Mouse (Mus musculus): ENCODE data around the gene Cactin.

Gene Cactin

DNA sequence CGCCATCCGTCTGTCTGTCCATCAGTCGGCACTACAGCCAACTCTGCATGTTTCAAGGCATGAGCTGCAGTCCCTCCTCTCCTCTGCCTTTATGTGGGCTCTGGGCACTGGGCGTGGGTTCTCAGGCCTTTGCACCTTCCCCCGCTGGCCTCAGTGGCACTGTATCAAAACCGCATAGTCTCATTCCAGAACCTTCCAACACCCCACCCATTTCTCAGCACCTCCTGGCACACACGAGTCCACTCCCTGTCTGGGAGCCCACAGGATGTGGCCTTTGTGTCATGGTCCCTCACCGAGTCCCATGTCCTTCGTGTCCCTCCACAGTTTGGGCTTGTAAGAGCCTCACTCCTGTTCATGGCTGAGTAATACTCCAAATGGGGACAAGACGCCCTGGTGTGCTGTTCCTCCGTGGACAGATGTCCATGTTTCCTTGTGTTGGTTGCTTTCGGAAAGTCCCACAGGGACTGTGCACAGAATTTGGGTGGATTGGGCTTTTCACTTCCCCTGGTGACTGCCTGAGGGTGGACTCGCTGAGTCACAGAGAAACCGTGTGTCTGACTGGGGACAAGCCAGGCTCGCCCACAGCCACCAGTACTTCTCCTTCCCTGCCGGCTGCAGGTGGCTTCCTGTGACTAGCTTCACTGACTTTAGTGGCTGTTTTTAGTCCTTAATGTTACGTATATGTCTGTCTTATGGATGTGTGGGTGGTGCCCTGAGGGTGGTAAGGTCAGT, 22.4 kb upstream of the Cactin start:
- no peak for DNase-seq

DNA sequence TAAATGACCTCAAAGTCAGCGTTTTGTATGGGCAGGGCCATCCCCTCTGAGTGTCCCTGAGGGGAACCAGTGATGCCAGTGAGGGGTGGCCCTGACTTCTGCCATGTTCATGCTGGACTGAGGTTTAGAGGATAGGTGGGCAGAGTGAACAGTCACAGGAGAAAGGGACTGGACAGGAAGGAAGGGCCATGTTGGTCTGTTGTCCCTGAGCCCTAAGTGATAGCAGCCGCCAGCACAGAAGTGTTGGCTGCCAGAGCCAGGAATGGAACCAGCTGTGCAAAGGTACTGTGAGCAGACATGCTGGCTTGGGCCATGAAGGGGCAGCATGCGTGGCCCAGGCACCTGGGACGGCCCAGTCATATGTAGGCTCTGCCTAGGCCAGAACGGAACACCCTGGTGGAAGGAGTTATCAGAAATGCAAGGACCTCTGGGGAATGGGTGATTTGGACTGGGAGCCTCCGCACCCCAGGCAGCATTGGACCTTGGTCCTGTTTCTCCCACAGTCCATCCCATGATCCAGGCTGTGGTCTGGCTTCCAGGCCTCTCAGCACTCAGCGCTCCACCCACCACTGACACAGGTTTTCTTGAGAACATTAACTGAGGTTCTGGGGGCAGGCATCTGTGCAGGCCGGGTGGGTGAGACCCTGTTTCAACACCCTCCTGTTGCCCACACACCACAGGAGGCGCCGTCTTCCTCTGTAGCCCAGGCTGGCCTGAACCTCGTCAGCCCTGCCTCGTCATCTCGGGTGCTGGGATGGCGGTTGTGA, 21.1 kb upstream of the Cactin start:
- DNase-seq = no peak

DNA sequence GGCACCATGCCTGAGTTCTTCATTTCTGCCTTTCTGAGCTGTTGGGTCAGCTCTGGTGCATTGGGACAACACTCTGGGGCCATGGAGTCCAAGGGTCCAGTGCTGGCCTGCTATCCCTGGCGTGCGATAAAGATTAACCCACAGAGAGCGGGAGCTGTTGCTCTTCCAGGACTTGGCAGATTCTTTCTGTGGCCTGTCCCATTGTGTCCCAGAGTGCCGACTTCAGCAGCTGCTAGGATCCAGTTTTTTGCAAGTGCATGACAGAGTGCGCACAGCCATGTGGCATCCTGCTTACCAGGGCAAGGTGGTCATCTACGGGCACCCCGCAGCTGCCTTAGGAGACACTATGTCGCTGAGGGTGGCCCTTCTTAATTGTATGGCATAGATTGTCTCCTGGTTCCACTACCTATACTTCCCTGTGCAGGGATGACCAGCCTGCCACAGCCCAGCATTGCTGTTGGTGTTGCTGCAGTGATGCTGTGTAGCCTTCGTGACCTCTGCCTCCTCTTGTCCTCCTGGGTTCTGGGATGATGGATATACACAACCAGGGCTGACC, 20.5 kb upstream of the Cactin start:
- DNase-seq = no peak

DNA sequence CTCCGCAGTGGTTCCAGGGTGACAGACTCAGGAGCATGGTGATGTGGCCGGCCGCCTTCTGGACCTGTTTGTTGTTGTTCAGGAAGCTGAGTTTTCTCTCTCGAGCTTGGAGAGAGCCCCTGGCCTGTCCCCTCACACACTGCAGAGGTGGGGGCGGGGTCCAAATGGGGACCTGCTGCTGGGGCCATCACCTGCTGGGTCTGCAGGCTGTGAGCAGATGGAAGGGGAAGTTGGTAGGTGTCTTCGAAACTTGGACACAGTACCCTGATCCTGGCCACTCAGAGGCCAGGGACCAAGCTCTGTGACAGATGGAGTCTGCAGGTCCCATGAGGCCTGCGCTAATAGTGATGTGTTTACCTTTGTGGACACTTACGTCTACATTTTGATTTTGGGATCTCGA, 19.6 kb upstream of the Cactin start:
- DNase-seq = peak; percentile 78

DNA sequence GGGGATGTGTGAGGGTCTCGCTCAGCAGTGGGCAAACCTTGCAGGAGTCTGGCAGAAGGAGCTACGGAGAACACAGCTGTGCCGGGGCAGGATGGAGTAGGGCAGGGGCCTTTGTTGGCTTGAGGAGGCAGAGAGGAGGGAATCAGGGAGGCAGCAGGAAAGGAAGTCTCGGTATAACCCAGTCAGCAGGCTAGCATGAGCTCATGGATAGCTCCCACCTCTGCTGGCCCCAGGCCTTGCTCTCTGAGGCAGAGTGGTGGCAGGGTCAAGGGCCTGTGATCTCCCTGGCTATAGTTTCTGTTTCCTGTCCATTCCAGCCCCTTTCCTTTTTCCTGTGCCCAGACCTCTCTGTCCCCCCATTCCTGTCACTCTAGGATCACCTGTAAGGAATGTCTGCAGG, 18.6 kb upstream of the Cactin start:
- DNase-seq = no peak

DNA sequence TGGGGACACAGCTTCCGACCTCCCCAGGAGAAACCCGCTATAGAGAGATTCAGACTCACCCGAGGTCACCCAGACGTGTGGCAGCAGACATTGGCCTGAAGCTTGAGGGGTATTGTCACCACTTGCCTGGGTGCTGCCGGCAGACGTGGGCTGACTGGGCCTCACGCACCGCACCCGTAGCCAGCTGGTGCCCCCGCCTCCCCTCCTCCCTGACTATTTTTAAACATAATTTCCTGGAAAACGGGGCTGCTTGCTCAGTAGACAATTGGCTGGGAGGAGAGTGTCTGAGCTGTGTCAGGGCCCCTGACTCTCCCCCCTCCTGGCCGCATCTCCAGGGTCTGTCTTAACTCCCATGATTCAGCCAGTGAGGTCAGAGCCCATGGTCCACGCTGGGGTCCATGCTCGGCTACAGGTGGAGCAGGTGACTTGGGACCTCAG, 18.1 kb upstream of the Cactin start:
- DNase-seq = no peak

DNA sequence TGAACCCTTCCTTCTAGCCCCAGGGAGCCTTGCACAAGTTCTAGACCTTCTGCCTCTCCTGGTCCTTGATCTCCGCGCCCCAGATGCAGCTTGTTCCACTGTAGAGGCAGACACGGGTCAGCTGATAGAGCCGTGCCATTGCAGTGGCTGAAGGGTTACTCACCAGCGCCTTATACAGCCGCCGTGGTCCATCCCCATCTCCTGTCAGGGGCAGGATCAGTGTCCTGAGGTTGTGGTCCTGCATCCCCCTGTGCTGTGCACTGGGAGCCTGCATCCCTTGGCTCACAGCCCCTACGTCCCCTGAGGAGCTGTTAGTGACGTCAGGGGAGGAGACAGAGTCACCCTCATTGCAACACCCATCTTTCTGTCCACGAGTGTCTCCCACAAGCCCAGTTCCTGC, 17.6 kb upstream of the Cactin start:
- DNase-seq = no peak

DNA sequence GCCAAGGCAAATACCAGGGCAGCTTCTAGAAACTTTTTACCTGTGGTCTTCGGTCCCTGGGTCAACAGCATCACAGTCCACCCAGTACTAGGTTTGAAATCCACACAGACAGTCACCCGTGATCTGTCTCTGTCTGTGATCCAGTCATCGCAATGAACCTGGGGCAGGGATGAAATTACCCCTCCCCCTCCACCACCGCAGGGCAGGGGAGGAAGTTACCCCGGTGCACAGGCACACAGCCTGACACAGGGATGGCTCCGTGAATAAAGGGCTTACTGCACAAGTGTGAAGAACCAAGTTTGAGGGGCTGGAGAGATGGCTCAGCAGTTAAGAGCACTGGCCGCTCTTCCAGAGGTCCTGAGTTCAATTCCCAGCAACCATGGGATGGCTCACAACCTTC, 17.1 kb upstream of the Cactin start:
- DNase-seq = no peak

DNA sequence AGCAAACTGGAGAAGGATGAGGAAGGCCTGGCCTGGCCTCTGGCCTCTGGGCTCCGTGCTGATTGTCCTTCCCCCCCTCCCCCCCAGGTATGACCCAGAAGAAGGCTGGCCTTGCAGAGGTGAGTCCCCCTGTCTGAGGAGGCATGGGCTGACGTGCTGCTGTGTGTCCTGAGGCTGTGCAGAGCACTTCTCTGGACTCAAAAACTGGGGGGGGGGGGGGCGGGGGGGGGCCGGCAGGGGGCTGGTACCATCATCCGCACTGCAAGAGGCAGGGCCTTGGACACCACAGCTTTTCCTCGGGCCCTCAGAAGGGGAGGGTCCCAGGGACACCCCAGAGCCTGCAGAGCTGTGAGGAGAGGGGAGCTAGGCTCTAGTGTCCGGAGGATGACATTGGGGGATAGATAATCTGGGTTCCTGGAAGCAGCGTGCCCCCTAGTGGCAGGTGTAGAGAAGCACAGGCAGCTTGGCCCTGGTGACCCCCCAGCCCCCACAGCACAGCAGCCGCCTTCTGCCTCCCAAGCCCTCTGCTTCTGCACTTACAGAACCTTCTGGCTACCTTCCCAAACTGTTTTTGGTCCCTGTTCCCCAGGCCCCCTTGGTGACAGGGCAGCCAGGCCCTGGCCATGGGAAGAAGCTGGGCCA, 16.2 kb upstream of the Cactin start:
- peak; percentile 77 for DNase-seq

DNA sequence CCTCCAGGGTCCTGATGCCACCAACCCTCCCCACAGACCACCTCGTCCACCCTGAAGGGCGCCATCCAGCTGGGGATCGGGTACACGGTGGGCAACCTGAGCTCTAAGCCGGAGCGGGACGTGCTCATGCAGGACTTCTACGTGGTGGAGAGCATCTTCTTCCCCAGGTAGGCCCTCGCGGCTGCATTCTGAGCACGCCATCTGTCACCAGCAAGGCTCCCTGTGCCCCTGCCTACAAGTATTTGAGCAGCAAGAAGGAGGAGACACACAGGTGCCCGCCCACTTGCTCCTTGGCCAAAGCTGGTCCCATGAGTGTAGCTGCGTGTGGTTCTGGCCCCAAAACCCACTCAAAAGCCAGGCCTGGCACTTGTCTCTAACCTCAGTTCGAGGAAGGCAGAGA, 15.2 kb upstream of the Cactin start:
- no peak for DNase-seq

DNA sequence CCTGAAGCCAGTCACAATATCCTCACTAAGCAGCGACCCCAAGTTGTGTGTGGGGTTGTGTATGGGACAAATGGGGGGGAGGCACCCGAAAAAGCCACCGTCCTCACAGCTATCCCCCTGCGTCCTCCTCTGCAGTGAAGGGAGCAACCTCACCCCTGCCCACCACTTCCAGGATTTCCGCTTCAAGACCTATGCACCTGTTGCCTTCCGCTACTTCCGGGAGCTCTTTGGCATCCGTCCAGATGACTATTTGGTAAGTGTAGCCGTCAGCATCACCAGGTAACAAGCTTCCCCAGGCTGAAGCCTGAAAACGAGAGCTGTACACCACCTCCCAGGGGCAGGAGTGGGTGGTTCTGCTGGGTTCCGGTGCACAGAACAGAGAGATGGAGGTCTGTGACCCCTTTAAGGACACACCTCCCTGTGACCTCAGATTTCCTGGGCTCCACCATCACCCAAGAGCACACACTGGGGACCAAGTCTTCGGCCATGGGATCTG, 14.7 kb upstream of the Cactin start:
- DNase-seq = no peak

DNA sequence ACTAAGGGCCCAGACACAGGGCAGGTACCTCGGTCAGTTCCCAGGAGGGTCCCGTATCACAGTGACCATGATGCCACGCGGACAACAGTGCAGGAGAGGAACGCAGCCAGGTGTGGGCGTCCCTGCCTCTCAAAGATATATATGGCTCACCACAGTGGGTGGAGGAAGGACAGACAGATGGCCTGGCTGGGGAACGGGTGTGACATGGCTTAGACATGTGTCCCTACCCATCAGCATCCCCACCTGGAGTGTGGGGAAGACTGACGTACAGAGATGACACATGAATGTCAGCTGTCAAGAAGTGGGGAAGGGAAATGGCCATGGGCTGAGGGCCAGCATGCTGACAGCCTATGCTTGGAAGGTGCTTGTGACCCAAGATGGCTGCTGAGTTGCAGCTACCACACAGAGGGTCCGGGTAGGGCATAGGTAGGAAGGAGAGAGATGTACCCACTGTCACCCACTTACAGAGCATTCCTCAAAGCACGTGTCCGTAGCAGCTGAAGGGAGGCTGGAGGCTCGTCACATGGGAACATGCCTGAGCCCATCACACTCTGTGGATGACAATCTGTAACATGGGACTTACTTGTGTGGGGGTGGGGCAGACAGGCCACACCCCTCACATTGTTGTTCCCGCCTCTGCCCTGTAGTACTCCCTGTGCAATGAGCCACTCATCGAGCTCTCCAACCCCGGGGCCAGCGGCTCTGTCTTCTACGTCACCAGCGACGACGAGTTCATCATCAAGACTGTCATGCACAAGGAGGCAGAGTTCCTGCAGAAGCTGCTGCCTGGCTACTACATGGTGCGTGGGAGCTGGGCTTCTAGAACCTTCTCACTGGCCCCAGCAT, 13.8 kb upstream of the Cactin start:
- no peak for DNase-seq

DNA sequence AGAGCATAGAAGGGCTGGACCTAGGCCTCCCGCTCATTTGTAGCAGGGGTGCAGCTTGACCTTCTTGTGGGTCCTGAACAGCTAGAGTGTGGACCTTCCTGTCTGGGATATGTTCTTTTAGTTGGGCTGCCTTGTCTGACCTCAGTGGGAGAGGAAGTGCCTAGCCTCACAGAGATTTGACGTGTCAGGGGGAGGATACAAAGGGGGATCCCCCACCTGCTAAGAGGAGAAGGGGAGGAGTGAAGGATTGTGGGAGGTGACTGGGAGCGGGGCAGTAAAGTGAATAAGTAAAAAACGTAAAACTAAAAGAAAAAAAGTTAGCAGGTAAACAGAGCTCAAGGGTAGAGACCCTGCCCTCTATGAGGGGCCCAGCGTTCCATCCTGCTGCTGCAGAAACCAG, 11.3 kb upstream of the Cactin start:
- DNase-seq = no peak

DNA sequence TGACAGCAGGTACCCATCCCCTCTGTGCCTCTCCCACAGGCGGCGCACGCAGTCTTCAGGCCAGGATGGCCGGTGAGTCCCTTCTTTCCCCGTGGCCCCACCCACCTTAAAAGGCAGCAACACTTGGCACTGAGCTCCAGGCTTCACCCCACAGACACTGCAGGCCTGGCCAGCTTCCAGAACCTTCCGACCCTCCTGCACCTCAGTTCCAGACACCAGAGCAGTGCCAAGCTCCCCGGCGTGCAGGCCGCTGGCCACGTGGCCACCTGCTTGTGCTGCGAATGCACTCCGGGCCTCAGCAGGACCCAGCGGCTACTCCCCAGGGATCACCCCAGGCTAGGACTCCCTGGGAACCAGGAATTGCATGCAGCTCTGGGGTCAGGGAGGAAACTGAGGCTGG, 7.3 kb upstream of the Cactin start:
- no peak for DNase-seq

DNA sequence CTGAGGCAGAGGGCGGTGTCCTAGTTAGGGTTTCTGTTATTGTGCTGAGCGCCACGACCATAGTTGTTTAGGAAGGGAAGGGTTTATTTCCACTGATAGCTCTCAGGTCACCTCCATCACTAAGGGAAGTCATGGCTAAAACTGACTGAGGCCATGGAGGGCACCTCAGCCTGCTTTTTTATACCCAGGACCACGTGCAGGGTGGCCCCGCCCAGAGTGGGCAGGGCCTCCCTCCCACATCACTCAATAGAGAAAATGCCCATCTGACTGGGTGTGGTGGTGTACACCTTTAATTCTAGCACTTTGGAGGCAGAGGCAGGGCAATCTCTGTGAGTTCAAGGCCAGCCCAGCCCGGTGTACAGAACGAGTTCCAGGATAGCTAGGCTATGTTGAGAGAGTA, 6.7 kb upstream of the Cactin start:
- no peak for DNase-seq

DNA sequence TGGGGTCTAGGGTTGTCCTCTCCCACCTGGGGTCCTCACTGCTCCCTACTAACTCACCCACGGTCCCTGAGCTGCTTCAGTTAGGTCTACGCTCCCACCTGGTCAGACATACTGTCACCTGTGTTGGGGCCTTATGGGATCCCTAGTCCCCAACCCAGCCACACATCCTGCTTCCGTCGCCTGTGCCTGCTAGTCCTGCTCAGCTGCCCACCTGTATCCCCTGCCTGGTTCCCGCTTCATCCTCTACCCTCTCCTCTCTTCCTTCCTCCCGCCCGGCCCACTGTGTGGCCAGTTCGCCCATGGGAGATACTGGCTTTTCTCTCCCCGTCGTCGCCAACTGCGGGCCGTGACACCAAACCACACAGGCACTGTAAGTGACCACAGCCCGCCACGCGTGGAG, 5.3 kb upstream of the Cactin start:
- DNase-seq = no peak

DNA sequence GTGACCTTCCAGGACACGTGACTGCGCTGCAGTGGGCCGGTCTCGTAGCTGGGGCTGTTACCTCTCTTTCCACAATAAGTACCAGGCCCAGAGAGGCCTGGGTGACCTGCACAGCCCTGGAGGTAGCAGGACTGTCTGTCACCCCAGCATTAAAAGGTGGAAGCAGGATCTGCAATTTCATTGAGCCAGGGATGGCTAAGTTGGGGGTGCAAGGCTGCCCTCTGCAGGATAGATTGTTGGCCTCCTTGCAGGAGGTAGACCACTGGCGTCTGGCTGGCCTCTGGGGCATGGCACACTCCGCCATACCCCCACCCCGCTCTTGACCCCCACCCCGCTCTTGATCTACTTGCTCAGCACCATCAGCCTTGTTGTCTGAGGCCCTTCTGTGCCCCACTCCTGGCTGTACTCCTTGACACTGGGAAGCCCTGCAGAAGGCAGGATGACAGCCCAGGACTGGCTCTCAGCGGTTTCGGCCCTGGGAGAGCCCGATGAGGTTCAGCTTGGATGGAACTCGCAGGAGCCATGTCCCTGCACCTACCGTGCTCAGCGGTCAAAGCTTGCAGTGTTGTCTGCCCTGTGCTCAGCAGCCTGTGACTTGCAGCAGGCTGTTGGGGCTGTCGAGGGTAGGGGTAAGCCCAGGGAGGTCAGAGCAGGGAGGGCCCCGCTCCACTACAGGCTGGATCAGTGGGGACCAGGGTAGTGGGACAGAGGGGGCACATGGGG, 4.4 kb upstream of the Cactin start:
- DNase-seq = no peak

DNA sequence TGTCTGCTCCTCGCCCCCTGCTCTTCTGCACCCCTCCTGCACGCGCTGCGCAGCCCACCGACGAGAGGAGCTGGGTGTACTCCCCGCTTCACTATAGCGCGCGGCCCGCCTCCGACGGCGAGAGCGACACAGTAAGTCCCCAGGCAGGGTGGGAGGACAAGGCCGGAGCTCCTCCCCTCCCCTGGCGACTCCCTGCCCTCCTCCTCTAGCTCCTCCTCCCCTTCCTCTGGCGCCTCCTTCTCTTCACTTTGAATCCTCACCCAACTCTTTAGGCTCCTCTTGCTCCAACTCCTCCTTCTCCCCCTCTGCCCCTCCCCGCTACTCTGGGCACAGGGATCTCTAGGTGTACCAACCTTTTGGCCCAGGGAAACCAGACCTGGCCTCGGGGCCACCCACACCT, 3.6 kb upstream of the Cactin start:
- DNase-seq = no peak

DNA sequence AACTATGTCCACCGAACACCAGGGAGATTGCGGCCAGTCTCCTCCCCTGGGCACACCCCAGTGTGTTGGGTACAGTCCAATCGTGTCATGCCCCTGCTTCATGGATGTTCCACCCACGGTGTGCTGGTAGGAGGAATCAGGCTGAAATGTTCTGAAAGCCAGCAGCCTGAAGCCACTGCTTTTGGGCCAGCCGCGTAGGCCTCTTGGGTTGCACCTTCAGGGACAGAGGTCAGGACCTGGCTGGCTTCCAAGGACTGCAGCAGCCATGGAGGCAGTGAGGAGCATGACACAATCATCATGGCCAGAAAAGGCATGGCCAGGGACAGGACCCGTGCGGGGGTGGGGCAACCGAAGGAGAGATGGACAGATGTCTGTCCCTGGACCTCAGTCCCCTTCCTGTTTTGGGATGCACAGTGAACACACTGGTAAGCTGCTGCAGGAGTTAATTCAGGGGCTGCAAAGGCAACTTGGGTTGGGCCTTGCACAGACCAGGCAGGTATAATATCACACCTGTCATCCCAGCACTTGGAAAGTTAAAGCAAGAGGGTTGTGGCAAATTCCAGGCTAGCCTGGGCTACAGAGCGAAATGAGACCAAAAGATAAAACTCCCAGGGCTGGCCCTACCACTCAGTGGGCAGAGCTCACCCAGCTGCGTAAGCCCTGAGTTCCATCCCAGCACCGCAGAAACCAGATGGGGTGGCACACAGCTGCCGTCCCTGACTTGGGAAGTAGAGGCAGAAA, 2.1 kb upstream of the Cactin start:
- DNase-seq = peak; percentile 63

DNA sequence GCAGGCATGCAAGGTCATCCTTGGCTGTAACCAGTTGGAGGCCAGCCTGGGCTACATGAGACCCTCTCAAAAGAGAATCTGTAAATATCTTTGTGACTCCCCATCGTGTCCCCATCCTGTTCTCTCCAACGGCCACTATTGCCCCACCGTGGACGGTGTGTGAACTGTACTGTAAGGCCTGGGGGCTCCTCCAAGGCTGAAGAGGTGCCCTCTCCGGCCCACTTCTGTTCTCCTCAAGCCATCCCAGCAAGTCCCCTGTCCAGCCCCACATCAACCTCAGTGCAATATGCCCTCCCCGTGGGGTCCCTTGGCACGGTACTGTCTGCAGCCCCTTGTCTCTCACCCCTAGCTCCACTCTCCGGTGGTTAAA, 1.6 kb upstream of the Cactin start:
- DNase-seq = peak; percentile 54

All from cerebellum, adult 8-10 months (tissue).